Comparison of ENCODE assay signal across 13 mouse cellular contexts in the genomic region with DNA sequence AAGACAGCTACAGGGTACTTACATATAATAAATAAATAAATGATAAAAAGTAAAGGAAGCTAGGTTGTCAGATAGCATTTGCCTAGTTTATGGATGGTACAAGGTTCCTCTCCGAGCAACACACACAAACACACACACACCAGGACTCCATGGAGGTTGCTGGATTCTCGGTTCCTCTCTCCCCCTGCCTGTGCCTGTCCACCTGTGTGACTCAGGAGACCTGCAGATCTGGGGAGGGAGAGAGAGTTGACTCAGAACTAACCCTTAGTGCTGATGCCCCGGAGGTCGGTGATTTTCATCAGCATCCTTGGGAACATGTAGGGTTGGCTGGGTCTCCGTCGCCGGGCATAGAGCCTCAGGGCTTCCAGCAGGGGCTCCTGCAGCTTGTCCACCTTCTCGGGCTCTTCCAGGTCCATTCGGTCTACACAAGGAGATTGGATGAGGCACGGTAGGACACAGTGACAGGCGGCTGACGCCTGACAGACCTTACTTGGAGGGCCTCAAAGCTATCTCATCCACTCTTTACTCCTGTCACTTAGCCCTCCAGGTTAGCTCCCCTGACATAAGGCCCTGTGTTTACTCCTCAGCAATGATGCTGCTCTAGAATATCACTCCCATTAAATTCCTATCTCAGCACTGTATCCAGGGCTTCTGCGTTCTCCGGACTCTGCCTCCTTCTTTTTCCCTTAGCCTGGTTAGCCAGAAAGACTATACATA. TPM values are rescaled to one million over a fixed set of nuclear protein-coding genes. Genes with fewer than 3 reads are reported as not detected.
DNase-seq lines count a peak whose midpoint lies in the region; ATAC-seq and TF ChIP-seq lines count a peak whose summit lies in the region.
"Had no signal": no experiment of that assay in that cellular context is flagged by ENCODE, and none has a peak within 500 bp of the region (broad histone marks: within the 10 kb centered on the region; RNA-seq: fewer than 3 reads in every experiment).

No protein-coding gene starts in this region.

- no peak for TF ChIP-seq EP300 in ES-Bruce4 (IDR thresholded peaks at IDR 0.05; ENCODE audit: insufficient read depth, low read depth, low read length)

- H3K27ac ChIP-seq in intestine, embryonic 14.5 days (ENCODE audit: low read depth), result no peak overlapping the region
- H3K27ac ChIP-seq in intestine, embryonic 16.5 days (ENCODE audit: low read length), result no peak overlapping the region
- H3K27ac ChIP-seq in neural tube, embryonic 12.5 days, result no peak overlapping the region
- no peak overlapping the region for H3K27ac ChIP-seq in neural tube, embryonic 15.5 days (replicated peaks)
- 0 out of 2 replicates have a peak overlapping the region, but pooled peaks have one; percentile 10 for H3K27ac ChIP-seq in ES-Bruce4 (ENCODE audit: insufficient read depth, low read length)
- H3K27ac ChIP-seq: forebrain, embryonic 12.5 days had no signal

- no peak overlapping the region for H3K9ac ChIP-seq in intestine, embryonic 14.5 days (ENCODE audit: low read length)
- H3K9ac ChIP-seq in intestine, embryonic 16.5 days (ENCODE audit: low read depth, low read length), result no peak overlapping the region
- no peak overlapping the region for H3K9ac ChIP-seq in neural tube, embryonic 12.5 days
- H3K9ac ChIP-seq in neural tube, embryonic 15.5 days (replicated peaks), result no peak overlapping the region
- no peak overlapping the region for H3K9ac ChIP-seq in ES-Bruce4 (ENCODE audit: low read depth, poor library complexity, severe bottlenecking)
- H3K9ac ChIP-seq: embryonic facial prominence, embryonic 13.5 days; heart, embryonic 12.5 days had no signal

- WGBS in intestine, embryonic 14.5 days, result 87% methylated on average over 14 of the region's 14 CpGs
- WGBS in intestine, embryonic 16.5 days, result 86% methylated on average over 14 of the region's 14 CpGs
- WGBS in neural tube, embryonic 12.5 days, result 90% methylated on average over 14 of the region's 14 CpGs
- WGBS in neural tube, embryonic 15.5 days, result 93% methylated on average over 14 of the region's 14 CpGs

- H3K27me3 ChIP-seq in intestine, embryonic 14.5 days (replicated peaks; ENCODE audit: control insufficient read depth, insufficient read depth, low read length), result no peaks in the 10 kb centered on the region
- H3K27me3 ChIP-seq in intestine, embryonic 16.5 days (replicated peaks; ENCODE audit: control insufficient read depth, insufficient read depth, low read length), result no peaks in the 10 kb centered on the region
- H3K27me3 ChIP-seq in neural tube, embryonic 12.5 days (replicated peaks), result peaks cover 18% of the 10 kb centered on the region
- peaks cover 13% of the 10 kb centered on the region for H3K27me3 ChIP-seq in neural tube, embryonic 15.5 days (replicated peaks)
- no peaks in the 10 kb centered on the region for H3K27me3 ChIP-seq in ES-Bruce4 (ENCODE audit: control insufficient read depth, insufficient read depth, low read length, poor library complexity, severe bottlenecking)
- H3K27me3 ChIP-seq: embryonic facial prominence, embryonic 13.5 days; Patski had no signal

- no peak for TF ChIP-seq CTCF in ES-Bruce4 (IDR thresholded peaks at IDR 0.05; ENCODE audit: low read depth, low read length)

- no peak overlapping the region for H3K4me3 ChIP-seq in intestine, embryonic 14.5 days (ENCODE audit: low read depth, low read length)
- no peak overlapping the region for H3K4me3 ChIP-seq in intestine, embryonic 16.5 days (ENCODE audit: low read length)
- H3K4me3 ChIP-seq in neural tube, embryonic 12.5 days, result no peak overlapping the region
- H3K4me3 ChIP-seq in neural tube, embryonic 15.5 days (replicated peaks), result no peak overlapping the region
- H3K4me3 ChIP-seq in ES-Bruce4 (ENCODE audit: low read depth, low read length), result no peak overlapping the region
- H3K4me3 ChIP-seq: embryonic facial prominence, embryonic 13.5 days; forebrain, embryonic 12.5 days; heart, embryonic 12.5 days; hindbrain, embryonic 10.5 days had no signal

- no peak for TF ChIP-seq POLR2A in ES-Bruce4 (IDR thresholded peaks at IDR 0.05; ENCODE audit: insufficient read depth, low read length)

- peaks cover 35% of the 10 kb centered on the region for H3K4me1 ChIP-seq in intestine, embryonic 14.5 days (replicated peaks; ENCODE audit: control insufficient read depth, insufficient read depth, low read length)
- H3K4me1 ChIP-seq in intestine, embryonic 16.5 days (ENCODE audit: control insufficient read depth, insufficient read depth, low read length), result peaks cover 38% of the 10 kb centered on the region
- H3K4me1 ChIP-seq in neural tube, embryonic 12.5 days, result peaks cover 9% of the 10 kb centered on the region
- H3K4me1 ChIP-seq in neural tube, embryonic 15.5 days, result peaks cover 15% of the 10 kb centered on the region
- H3K4me1 ChIP-seq in ES-Bruce4 (ENCODE audit: control insufficient read depth, insufficient read depth, low read length), result peaks cover 10% of the 10 kb centered on the region

- ATAC-seq in intestine, embryonic 14.5 days (replicated peaks; ENCODE audit: low FRiP score, low TSS enrichment, low read depth), result no peak
- no peak for ATAC-seq in intestine, embryonic 16.5 days
- peak; percentile 39; the same call in 1 of the 2 replicates for ATAC-seq in neural tube, embryonic 12.5 days (ENCODE audit: low FRiP score, low read depth)
- no peak for ATAC-seq in neural tube, embryonic 15.5 days (ENCODE audit: low FRiP score)
- ATAC-seq: activated CD4-positive, CD25-positive, alpha-beta regulatory T cell, adult 4 months; Patski had no signal

- no peak overlapping the region for H3K4me2 ChIP-seq in intestine, embryonic 14.5 days (ENCODE audit: low read length)
- H3K4me2 ChIP-seq in intestine, embryonic 16.5 days (ENCODE audit: low read depth, low read length), result no peak overlapping the region
- H3K4me2 ChIP-seq in neural tube, embryonic 12.5 days (replicated peaks), result no peak overlapping the region
- no peak overlapping the region for H3K4me2 ChIP-seq in neural tube, embryonic 15.5 days
- H3K4me2 ChIP-seq: embryonic facial prominence, embryonic 13.5 days; forebrain, embryonic 12.5 days; heart, embryonic 12.5 days had no signal

- H3K9me3 ChIP-seq in intestine, embryonic 14.5 days (ENCODE audit: control insufficient read depth, low read length), result no peaks in the 10 kb centered on the region
- no peaks in the 10 kb centered on the region for H3K9me3 ChIP-seq in intestine, embryonic 16.5 days (ENCODE audit: control insufficient read depth, low read length)
- no peaks in the 10 kb centered on the region for H3K9me3 ChIP-seq in neural tube, embryonic 12.5 days
- no peaks in the 10 kb centered on the region for H3K9me3 ChIP-seq in neural tube, embryonic 15.5 days (replicated peaks)
- H3K9me3 ChIP-seq in ES-Bruce4 (replicated peaks; ENCODE audit: control insufficient read depth, insufficient read depth, low read length, poor library complexity, severe bottlenecking), result no peaks in the 10 kb centered on the region
- H3K9me3 ChIP-seq: embryonic facial prominence, embryonic 13.5 days; forebrain, embryonic 12.5 days; heart, embryonic 12.5 days; hindbrain, embryonic 10.5 days had no signal

- peak; percentile 52 for DNase-seq in intestine, embryonic 14.5 days (ENCODE audit: low spot score)
- no peak for DNase-seq in kidney, postnatal 10 days

- H3K36me3 ChIP-seq in intestine, embryonic 14.5 days (ENCODE audit: control insufficient read depth, insufficient read depth, low read length), result peaks cover 28% of the 10 kb centered on the region
- 0 out of 2 replicates have a peak, but pooled peaks cover 3% of the 10 kb centered on the region for H3K36me3 ChIP-seq in intestine, embryonic 16.5 days (ENCODE audit: control insufficient read depth, insufficient read depth, low read length)
- H3K36me3 ChIP-seq in neural tube, embryonic 12.5 days, result 0 out of 2 replicates have a peak, but pooled peaks cover 4% of the 10 kb centered on the region
- H3K36me3 ChIP-seq in neural tube, embryonic 15.5 days, result peaks cover 10% of the 10 kb centered on the region; the same call in 1 of the 2 replicates
- H3K36me3 ChIP-seq in ES-Bruce4 (ENCODE audit: control insufficient read depth, insufficient read depth, low read length, poor library complexity, severe bottlenecking), result peaks cover 13% of the 10 kb centered on the region
- H3K36me3 ChIP-seq: forebrain, embryonic 12.5 days had no signal

RNA-seq across cellular contexts. Expression of a gene that starts 7.0 kb away (rescaled TPM):
- polyA plus RNA-seq in intestine, embryonic 14.5 days (2014; fragmentation: Nextera tagmentation; extraction: Ambion mirVana), result 13.3 and 13.5 TPM in 2 replicates
- 9.5 and 10.3 TPM in 2 replicates for polyA plus RNA-seq in intestine, embryonic 16.5 days (2015; fragmentation: Nextera tagmentation; extraction: Ambion mirVana)
- polyA plus RNA-seq in neural tube, embryonic 12.5 days (2016; fragmentation: Nextera tagmentation; extraction: Ambion mirVana), result 0.29 and 0.79 TPM in 2 replicates
- 1.1 and 11.0 TPM in 2 replicates for polyA plus RNA-seq in neural tube, embryonic 15.5 days (2015; fragmentation: Nextera tagmentation; extraction: Ambion mirVana)
- 3.1 and 9.7 TPM in 2 replicates for polyA plus RNA-seq in ES-Bruce4 (2011; ENCODE audit: insufficient read depth, insufficient read length, low read depth, missing spikeins)

RNA-seq across cellular contexts. Expression of a gene that starts 18.6 kb away (rescaled TPM):
- polyA plus RNA-seq in intestine, embryonic 14.5 days (2014; fragmentation: Nextera tagmentation; extraction: Ambion mirVana), result 16.4 and 17.1 TPM in 2 replicates
- 13.6 and 14.7 TPM in 2 replicates for polyA plus RNA-seq in intestine, embryonic 16.5 days (2015; fragmentation: Nextera tagmentation; extraction: Ambion mirVana)
- 15.4 and 18.7 TPM in 2 replicates for polyA plus RNA-seq in neural tube, embryonic 12.5 days (2016; fragmentation: Nextera tagmentation; extraction: Ambion mirVana)
- polyA plus RNA-seq in neural tube, embryonic 15.5 days (2015; fragmentation: Nextera tagmentation; extraction: Ambion mirVana), result 7.8 and 11.9 TPM in 2 replicates
- 38.6 and 42.7 TPM in 2 replicates for polyA plus RNA-seq in ES-Bruce4 (2011; ENCODE audit: insufficient read depth, insufficient read length, low read depth, missing spikeins)

RNA-seq across cellular contexts. Expression of a gene that starts 31.7 kb away (rescaled TPM):
- polyA plus RNA-seq in intestine, embryonic 14.5 days (2014; fragmentation: Nextera tagmentation; extraction: Ambion mirVana), result 0.11 and 0.19 TPM in 2 replicates
- polyA plus RNA-seq in intestine, embryonic 16.5 days (2015; fragmentation: Nextera tagmentation; extraction: Ambion mirVana), result 0.13 TPM in 1 of 2 replicates, not detected in the other
- 0.09 and 0.23 TPM in 2 replicates for polyA plus RNA-seq in neural tube, embryonic 12.5 days (2016; fragmentation: Nextera tagmentation; extraction: Ambion mirVana)
- 0.09 TPM in 1 of 2 replicates, not detected in the other for polyA plus RNA-seq in neural tube, embryonic 15.5 days (2015; fragmentation: Nextera tagmentation; extraction: Ambion mirVana)
- 0.81 and 1.1 TPM in 2 replicates for polyA plus RNA-seq in ES-Bruce4 (2011; ENCODE audit: insufficient read depth, insufficient read length, low read depth, missing spikeins)
- polyA plus RNA-seq: activated CD4-positive, CD25-positive, alpha-beta regulatory T cell, adult 4 months; forebrain, embryonic 16.5 days; heart, embryonic 12.5 days had no signal

RNA-seq across cellular contexts. Expression of a gene that starts 34.2 kb away (rescaled TPM):
- 52.3 and 53.6 TPM in 2 replicates for polyA plus RNA-seq in intestine, embryonic 14.5 days (2014; fragmentation: Nextera tagmentation; extraction: Ambion mirVana)
- 33.2 and 38.4 TPM in 2 replicates for polyA plus RNA-seq in intestine, embryonic 16.5 days (2015; fragmentation: Nextera tagmentation; extraction: Ambion mirVana)
- 46.7 and 48.3 TPM in 2 replicates for polyA plus RNA-seq in neural tube, embryonic 12.5 days (2016; fragmentation: Nextera tagmentation; extraction: Ambion mirVana)
- 33.6 and 43.7 TPM in 2 replicates for polyA plus RNA-seq in neural tube, embryonic 15.5 days (2015; fragmentation: Nextera tagmentation; extraction: Ambion mirVana)
- 17.8 and 19.3 TPM in 2 replicates for polyA plus RNA-seq in ES-Bruce4 (2011; ENCODE audit: insufficient read depth, insufficient read length, low read depth, missing spikeins)

RNA-seq across cellular contexts. Expression of a gene that starts 35.7 kb away (rescaled TPM):
- 47.0 and 55.3 TPM in 2 replicates for polyA plus RNA-seq in intestine, embryonic 14.5 days (2014; fragmentation: Nextera tagmentation; extraction: Ambion mirVana)
- polyA plus RNA-seq in intestine, embryonic 16.5 days (2015; fragmentation: Nextera tagmentation; extraction: Ambion mirVana), result 33.6 and 35.3 TPM in 2 replicates
- polyA plus RNA-seq in neural tube, embryonic 12.5 days (2016; fragmentation: Nextera tagmentation; extraction: Ambion mirVana), result 98.3 and 105 TPM in 2 replicates
- 45.1 and 48.7 TPM in 2 replicates for polyA plus RNA-seq in neural tube, embryonic 15.5 days (2015; fragmentation: Nextera tagmentation; extraction: Ambion mirVana)
- polyA plus RNA-seq in ES-Bruce4 (2011; ENCODE audit: insufficient read depth, insufficient read length, low read depth, missing spikeins), result 53.7 and 54.3 TPM in 2 replicates
